Mouse (Mus musculus) heart, embryonic 16.5 days (tissue): ENCODE measurements around the gene Trp53. TPM values are rescaled to one million over a fixed set of nuclear protein-coding genes. Genes with fewer than 3 reads are reported as not detected.
"Not testable (repeated sequence)": the region's sequence is repeated elsewhere in the genome, so short reads cannot be mapped to it uniquely, and the experiment has no call there.

Experiments used
- ATAC-seq: fragments of 200-750 bp; cut with Nextera tagmentation; replicated peaks from 2 replicates; pipeline ENCODE4 v1.8.0; 2017; ENCODE audit warnings: moderate number of reproducible peaks; ENCODE audit not compliant: insufficient read depth, low FRiP score; ENCODE audit errors: extremely low read depth
- H3K27ac ChIP-seq: fragments of 300-500 bp; sonication (generic); 2 replicates; pipeline ENCODE4 v1.5.1; 2014; ENCODE audit warnings: mild to moderate bottlenecking, low read length, control low read depth, moderate library complexity
- H3K27me3 ChIP-seq: fragments of 300-500 bp; sonication (generic); 2 replicates; pipeline ENCODE4 v1.6.1; 2014; ENCODE audit warnings: low read length, mixed read lengths; ENCODE audit not compliant: control insufficient read depth, insufficient read depth
- H3K36me3 ChIP-seq: fragments of 300-500 bp; sonication (generic); 2 replicates; pipeline ENCODE4 v1.6.1; 2014; ENCODE audit not compliant: control insufficient read depth, insufficient read depth
- H3K4me1 ChIP-seq: fragments of 300-500 bp; sonication (generic); 2 replicates; pipeline ENCODE4 v1.6.1; 2014; ENCODE audit warnings: low read length, mixed read lengths; ENCODE audit not compliant: control insufficient read depth, insufficient read depth
- H3K4me2 ChIP-seq: fragments of 300-500 bp; sonication (generic); 2 replicates; pipeline ENCODE4 v1.6.1; 2014; ENCODE audit warnings: low read depth, mild to moderate bottlenecking, control low read depth, low read length
- H3K4me3 ChIP-seq: fragments of 300-500 bp; sonication (generic); 2 replicates; pipeline ENCODE4 v1.5.1; 2014; ENCODE audit warnings: mild to moderate bottlenecking, control low read depth, low read length
- H3K9ac ChIP-seq: fragments of 300-500 bp; sonication (generic); 2 replicates; pipeline ENCODE4 v1.6.1; 2014; ENCODE audit warnings: low read length, control low read depth
- H3K9me3 ChIP-seq: fragments of 300-500 bp; sonication (generic); replicated peaks from 2 replicates; pipeline ENCODE4 v1.6.1; 2016; ENCODE audit warnings: low read length; ENCODE audit not compliant: control insufficient read depth
- WGBS: fragments of 180-500 bp; shearing (Covaris S2); extraction: QIAGEN DNeasy Blood & Tissue Kit; methylation state at CpG from one replicate; pipeline ENCODE4 v1.1.7; 2014; 5-methylcytosine and 5-hydroxymethylcytosine counted together
- polyA plus RNA-seq: library from polyadenylated mRNA; unstranded; fragments of >200 nt; fragmentation: Nextera tagmentation; extraction: Ambion mirVana; gene quantifications from 2 replicates; pipeline ENCODE4 v1.2.1, GENCODE M21; 2015

The Trp53 gene
- polyA plus RNA-seq, 1 experiment from 2014 or later = 87.0 TPM

- Histone ChIP-seq H3K4me1 (peaks cover 4% of the 10 kb centered on the region), H3K9ac (peak overlapping the region; percentile 60), H3K27me3 (peaks cover 3% of the 10 kb centered on the region; the same call in 1 of the 2 replicates), H3K36me3 (no peaks in the 10 kb centered on the region), H3K4me2 (peak overlapping the region; percentile 52), H3K4me3 (peak overlapping the region; percentile 13; the same call in 1 of the 2 replicates), H3K9me3 (no peaks in the 10 kb centered on the region), H3K27ac (no peak overlapping the region)
- peak; percentile 71 for ATAC-seq
- WGBS = 11% methylated on average over 19 of the region's 19 CpGs
These were observed 33.5 kb downstream of the Trp53 start for GRCm38 (mm10) chr11:69613553-69614256.

- not testable (repeated sequence) for ATAC-seq, H3K9ac ChIP-seq, H3K4me1 ChIP-seq, H3K27ac ChIP-seq, H3K27me3 ChIP-seq, H3K9me3 ChIP-seq, H3K36me3 ChIP-seq, H3K4me3 ChIP-seq
- peak overlapping the region; percentile 52 for H3K4me2 ChIP-seq
- WGBS = 49% methylated on average over 11 of the region's 11 CpGs
These were observed 34.1 kb downstream of the Trp53 start for GRCm38 (mm10) chr11:69614257-69614588.

GRCm38 (mm10) chr11:69616781-69617180 lies 36.6 kb downstream of the Trp53 start:
- 41% methylated on average over 10 of the region's 10 CpGs for WGBS
- no peaks in the 10 kb centered on the region for H3K9me3 ChIP-seq

GRCm38 (mm10) chr11:69617805-69618204 lies 37.6 kb downstream of the Trp53 start, which contains the start of gene Shbg:
TSS of gene Shbg (minus strand) at chr11:69617905.
- WGBS = 47% methylated on average over 5 of the region's 5 CpGs
- 0 out of 2 replicates have a peak within 1 kb of the TSS, but pooled peaks have one; percentile 1 for H3K9ac ChIP-seq

More at GRCm38 (mm10) chr11:69616781-69617180, 36.6 kb downstream of the Trp53 start:
- ATAC-seq = no peak
- Histone ChIP-seq H3K27me3 (peaks cover 3% of the 10 kb centered on the region; the same call in 1 of the 2 replicates), H3K36me3 (no peaks in the 10 kb centered on the region), H3K4me2 (no peak overlapping the region), H3K4me1 (peaks cover 6% of the 10 kb centered on the region), H3K27ac (no peak overlapping the region), H3K4me3 (no peak overlapping the region), H3K9ac (no peak overlapping the region)

GRCm38 (mm10) chr11:69620394-69621081 lies 40.4 kb downstream of the Trp53 start:
- H3K4me2 ChIP-seq = no peak overlapping the region
- H3K36me3 ChIP-seq = no peaks in the 10 kb centered on the region
- H3K4me3 ChIP-seq = no peak overlapping the region
- WGBS = 65% methylated on average over 7 of the region's 7 CpGs
- no peak overlapping the region for H3K27ac ChIP-seq
- H3K9ac ChIP-seq = no peak overlapping the region
- H3K27me3 ChIP-seq = peaks cover 1% of the 10 kb centered on the region; the same call in 1 of the 2 replicates
- ATAC-seq = no peak
- H3K4me1 ChIP-seq = peaks cover 9% of the 10 kb centered on the region
- H3K9me3 ChIP-seq = no peaks in the 10 kb centered on the region

More at GRCm38 (mm10) chr11:69617805-69618204, 37.6 kb downstream of the Trp53 start, which contains the start of gene Shbg:
- no peak for ATAC-seq
- no peak within 1 kb of the TSS for H3K4me3 ChIP-seq
- no peaks in the 10 kb centered on the region for H3K36me3 ChIP-seq
- no peaks in the 10 kb centered on the region for H3K9me3 ChIP-seq
- H3K4me1 ChIP-seq = peaks cover 12% of the 10 kb centered on the region
- peaks cover 3% of the 10 kb centered on the region; the same call in 1 of the 2 replicates for H3K27me3 ChIP-seq
- no peak within 1 kb of the TSS for H3K27ac ChIP-seq
- H3K4me2 ChIP-seq = no peak within 1 kb of the TSS

- Histone ChIP-seq H3K27me3 (no peaks in the 10 kb centered on the region), H3K4me3 (peak within 1 kb of the TSS; percentile 83), H3K9me3 (no peaks in the 10 kb centered on the region), H3K4me1 (peaks cover 9% of the 10 kb centered on the region), H3K36me3 (no peaks in the 10 kb centered on the region), H3K4me2 (peak within 1 kb of the TSS; percentile 85), H3K9ac (peak within 1 kb of the TSS; percentile 91), H3K27ac (peak within 1 kb of the TSS; percentile 63)
- WGBS = 2% methylated on average over 20 of the region's 20 CpGs
- peak; percentile 86 for ATAC-seq
These were observed 41.6 kb downstream of the Trp53 start, which contains the start of gene Sat2 for GRCm38 (mm10) chr11:69621571-69622268. TSS of gene Sat2 (plus strand) at chr11:69622024.

- ATAC-seq = peak; percentile 23; the same call in 1 of the 2 replicates
- peak overlapping the region; percentile 91 for H3K9ac ChIP-seq
- H3K27ac ChIP-seq = no peak overlapping the region
- peak overlapping the region; percentile 85 for H3K4me2 ChIP-seq
- H3K4me3 ChIP-seq = peak overlapping the region; percentile 83
- no peaks in the 10 kb centered on the region for H3K9me3 ChIP-seq
- H3K4me1 ChIP-seq = peaks cover 9% of the 10 kb centered on the region
- H3K36me3 ChIP-seq = no peaks in the 10 kb centered on the region
- no peaks in the 10 kb centered on the region for H3K27me3 ChIP-seq
- WGBS = 34% methylated on average over 6 of the region's 6 CpGs
These were observed 42.2 kb downstream of the Trp53 start for GRCm38 (mm10) chr11:69622406-69622805.

- H3K9ac ChIP-seq = no peak overlapping the region
These were observed 42.8 kb downstream of the Trp53 start for GRCm38 (mm10) chr11:69623006-69623405.

More at GRCm38 (mm10) chr11:69623006-69623405, 42.8 kb downstream of the Trp53 start:
- ATAC-seq = no peak
- H3K27me3 ChIP-seq = no peaks in the 10 kb centered on the region
- H3K4me3 ChIP-seq = no peak overlapping the region
- peaks cover 9% of the 10 kb centered on the region for H3K4me1 ChIP-seq
- no peaks in the 10 kb centered on the region for H3K9me3 ChIP-seq
- no peaks in the 10 kb centered on the region for H3K36me3 ChIP-seq
- no peak overlapping the region; the same call in 1 of the 2 replicates for H3K4me2 ChIP-seq
- 79% methylated on average over 4 of the region's 4 CpGs for WGBS
- H3K27ac ChIP-seq = no peak overlapping the region
